Mouse (Mus musculus): ENCODE results near the gene Ddx18.

Gene Ddx18

DNA sequence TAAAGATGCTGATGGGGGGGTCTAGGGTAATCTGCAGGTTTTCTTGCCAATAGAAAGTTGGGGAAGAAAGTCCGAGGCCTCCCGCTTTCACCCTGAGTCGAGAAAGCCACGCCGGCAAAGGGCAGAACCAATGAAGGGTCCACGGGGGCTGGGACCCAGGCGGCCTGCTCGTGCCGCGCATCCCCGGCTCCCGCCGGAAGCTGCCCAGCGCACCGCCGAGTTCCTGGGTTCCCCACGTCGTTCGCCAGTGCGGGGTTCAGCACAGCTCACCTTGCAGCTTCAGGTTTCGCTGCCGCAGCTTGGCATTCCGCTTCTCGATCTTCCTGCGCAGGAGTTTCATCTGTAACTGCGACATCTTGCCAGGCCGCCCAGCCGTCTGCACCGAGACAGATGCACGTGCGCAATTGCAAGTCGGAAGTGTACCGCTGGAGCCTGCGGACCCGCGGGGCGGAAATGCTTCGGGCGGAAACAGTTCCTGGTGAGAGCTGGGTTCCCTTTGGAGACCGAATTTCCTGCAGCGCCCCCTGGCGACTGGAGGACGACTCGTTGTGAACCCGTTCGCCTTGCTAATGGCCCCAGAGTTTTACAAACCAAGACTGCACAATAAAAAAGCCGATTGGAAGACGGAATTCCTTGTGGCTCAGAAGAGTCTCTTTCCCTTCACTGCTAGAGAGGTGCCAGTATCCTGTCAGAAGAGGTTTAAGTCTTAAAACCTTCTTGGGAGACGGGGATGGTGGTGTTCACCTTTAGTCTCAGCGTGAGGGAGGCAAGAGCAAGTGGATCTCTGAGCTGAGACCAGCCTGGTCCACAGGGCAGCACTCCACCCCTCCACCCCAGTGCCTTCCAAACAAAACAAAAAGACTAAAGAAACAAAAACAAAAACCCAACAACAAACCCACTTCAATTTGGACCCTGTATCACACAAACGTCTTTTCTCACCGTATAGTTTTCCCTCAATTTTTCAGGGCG is at the start of gene Ddx18:
Ddx18 (minus strand) TSS at position 469 of the 969 bp plus-strand sequence.
- peak; percentile 92 to 97 for DNase-seq (ENCODE audit: low spot score in 2 of 2)

- DNase-seq (ENCODE audit: low spot score in 2 of 2): no peak
Measured at GRCm38 (mm10) chr1:121608000-121608399, 40.2 kb upstream of the Ddx18 start.

DNA sequence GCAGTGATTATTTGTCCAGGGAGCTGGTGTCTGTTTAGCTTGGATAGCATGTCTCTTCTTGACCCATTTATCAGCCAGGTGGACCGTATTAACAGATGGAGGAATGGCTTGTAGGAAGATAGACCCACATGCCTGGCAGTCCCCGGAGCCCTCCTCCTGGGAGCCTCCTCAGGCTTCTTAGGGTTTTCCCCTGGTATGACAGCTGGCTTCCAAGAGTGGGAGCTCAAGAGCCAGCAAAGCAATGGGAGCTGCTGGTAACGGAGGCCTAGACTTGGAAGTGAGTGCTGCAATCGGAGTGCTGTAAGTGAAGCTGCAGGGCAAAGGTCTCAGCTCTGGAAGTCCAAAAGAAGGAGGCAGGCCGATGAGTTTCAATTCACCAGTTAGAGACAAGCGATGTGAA is 37.3 kb upstream of the Ddx18 start:
- no peak for DNase-seq (ENCODE audit: low spot score in 2 of 2)

- no peak for DNase-seq (ENCODE audit: low spot score in 2 of 2)
Measured at GRCm38 (mm10) chr1:121601893-121602292, 34.1 kb upstream of the Ddx18 start.

- no peak for DNase-seq (ENCODE audit: low spot score in 2 of 2)
Measured at GRCm38 (mm10) chr1:121601084-121601483, 33.3 kb upstream of the Ddx18 start.

GRCm38 (mm10) chr1:121598421-121598820 is 30.6 kb upstream of the Ddx18 start:
- no peak for DNase-seq (ENCODE audit: low spot score in 2 of 2)

DNA sequence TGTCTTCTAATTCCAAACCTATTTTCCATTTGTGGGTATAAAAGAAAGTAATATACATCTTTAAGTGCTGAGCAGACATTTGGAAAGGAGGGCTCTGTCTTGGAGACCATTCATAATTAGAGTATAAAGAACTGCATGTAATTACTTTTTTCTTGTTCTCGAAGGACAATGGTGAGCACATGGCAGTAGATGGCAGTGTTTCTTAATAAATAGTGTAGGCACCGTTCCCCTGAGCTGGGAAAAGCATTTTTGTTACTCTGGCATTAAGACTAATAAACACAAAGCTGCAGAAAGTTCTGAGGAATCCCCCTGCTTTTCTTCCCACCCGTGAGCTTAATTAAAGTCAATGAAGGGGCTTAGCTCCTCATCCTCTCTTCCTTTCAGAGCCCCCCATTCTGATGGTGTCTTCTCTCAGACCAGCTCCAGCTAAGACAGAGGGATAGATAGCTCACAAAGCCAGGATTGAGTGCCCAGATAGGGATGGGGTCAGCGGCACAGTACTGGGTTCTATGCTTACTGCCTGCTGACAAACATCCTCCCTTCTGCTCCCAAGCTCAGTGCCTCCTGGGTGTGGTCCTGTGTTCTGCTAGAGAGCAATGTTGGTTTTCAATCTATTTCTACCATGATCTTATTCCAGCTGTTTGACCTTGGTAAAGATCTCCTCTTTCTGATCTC is 29.3 kb upstream of the Ddx18 start:
- DNase-seq (ENCODE audit: low spot score in 2 of 2): no peak

DNA sequence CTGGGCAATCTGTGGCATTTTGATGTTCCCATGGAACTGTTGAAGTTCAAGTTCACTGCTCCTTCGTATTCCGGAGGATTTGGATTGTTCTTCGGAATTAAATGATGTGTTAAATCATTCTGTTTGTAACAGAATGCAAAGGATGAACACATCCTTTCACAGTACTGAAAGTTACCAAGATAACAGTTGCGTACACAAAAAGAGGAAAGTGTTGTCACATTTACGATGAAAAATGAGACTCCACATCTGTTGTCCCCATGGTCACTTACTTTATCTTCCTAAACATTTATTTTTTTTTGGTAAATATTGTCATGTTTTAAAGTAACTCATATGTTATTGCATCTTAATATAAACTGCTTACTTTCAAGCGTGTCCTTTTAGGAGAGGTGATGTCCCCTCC is 17.0 kb upstream of the Ddx18 start:
- DNase-seq (ENCODE audit: low spot score in 2 of 2): no peak

DNA sequence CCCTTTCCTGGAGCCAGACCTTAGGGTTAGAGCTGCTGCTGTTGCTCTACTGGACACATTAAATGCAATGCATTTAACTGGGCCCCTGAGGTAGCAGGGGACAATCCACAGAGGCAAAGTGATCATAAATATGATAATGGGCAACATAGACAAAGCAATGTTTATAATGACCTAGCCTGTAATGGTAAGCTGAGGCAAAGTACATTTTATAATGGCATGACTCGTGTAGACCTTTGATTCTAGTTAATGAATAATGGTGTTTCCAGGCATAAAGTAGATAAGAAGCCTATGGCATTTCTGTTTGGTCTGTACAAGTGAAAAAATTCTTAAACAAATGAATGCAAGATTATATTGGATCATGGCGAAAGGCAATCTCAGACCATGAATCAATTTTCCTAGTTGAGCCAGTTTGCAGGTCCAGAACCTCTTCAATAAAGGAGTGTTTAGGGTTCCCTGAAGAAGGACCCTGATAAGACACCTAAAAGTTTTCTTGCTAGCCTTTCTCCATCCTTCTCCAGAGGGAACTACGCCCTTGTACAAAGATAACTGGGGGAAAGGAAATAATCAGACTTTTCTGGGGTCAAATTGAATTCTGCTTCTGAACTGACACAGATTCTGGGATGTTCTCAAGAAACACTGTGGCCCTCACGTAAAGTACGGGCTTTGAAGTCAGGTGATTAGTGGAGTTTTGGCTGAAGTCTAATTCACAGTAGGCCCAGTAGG is 13.5 kb upstream of the Ddx18 start:
- DNase-seq (ENCODE audit: low spot score in 2 of 2): no peak

DNA sequence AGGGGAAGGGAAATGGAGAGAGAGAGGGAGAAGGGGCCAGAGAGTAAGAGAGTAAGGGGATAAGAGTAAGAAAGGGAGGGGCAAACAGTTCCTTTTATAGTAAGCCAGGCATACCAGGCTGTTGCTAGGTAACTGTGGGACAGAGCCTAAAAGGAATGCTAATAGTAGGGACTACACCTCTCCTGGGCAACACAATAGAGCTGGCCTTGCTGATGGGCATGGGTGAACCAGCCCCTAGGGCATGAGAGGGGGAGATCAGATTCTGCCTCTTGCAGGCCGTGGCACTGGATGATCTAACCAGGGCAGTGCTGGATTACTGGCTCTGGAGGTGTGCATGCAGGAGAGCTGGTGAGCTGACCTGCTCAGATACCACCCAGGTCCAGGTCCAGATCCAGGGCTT is 9.7 kb upstream of the Ddx18 start:
- no peak for DNase-seq (ENCODE audit: low spot score in 2 of 2)

DNA sequence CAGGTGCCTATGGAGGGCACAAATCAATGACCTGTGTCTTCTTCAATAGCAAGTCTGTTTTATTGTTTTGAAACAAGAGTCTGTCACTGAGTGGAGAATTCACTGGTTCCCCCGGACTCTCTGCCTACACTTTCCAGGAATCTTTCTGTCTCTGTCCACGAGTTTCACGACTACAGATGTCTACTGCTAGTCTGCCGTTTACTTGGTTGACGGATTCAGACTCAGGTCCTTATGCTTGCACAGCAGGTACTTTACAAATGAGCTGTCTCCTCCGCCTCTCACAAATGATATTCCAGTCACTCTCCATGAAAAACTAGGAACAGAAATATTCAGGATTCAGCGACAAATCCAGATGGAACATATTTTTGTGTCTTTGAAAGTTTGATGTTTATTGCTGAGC is 2.7 kb upstream of the Ddx18 start:
- no peak for DNase-seq (ENCODE audit: low spot score in 2 of 2)

DNA sequence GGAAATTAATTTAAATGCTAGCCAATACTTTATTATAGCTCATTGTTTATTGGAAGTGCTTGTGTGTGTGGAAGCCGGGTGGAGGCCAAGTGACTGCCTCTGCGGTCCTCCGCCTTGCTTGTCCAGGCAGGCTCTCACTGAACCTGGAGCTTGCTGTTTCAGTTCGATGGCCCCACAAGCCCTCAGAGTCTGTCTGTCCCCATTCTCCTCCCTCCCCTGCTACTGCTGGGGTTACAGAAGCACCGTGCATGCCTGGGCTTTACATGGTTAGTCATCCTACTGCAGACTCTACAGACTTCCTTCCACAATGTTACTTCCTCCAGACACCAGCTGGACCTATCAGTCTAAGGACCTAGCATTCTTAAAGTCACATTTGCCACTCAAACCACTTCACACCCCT is 9.9 kb downstream of the Ddx18 start:
- DNase-seq (ENCODE audit: low spot score in 2 of 2): no peak

- DNase-seq (ENCODE audit: low spot score in 2 of 2): no peak
Measured at GRCm38 (mm10) chr1:121551457-121551835, 16.3 kb downstream of the Ddx18 start.

DNA sequence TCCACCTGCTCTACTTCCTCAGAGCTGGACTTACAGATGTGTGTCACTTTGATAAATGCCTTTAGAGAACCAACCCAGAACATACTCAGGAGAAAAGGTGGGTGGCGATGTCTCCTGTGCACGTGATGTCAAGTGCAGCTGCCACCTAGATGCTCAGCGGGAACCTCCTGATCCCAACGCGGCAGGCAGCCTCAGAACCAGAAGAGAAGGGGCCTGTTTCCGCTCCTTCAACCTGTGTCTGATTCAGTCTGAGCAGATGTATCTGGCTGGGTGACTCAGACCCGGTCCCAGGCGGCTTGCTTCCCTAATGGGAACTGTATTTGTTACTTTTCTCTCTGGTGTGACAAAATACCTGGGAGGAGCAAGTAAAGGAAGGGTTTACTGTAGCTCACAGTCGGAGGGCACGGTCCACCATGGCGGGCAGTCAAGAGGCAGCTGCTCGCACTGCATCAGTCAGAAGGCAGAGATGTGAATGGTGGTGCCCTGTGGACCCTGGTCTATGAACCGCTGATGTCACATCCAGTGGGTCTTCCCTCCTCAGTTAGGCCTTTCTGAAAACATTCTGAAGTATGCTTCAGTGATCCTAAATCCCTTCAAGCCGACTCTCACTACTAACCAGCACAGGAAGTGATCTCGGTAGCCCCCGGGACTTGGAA is 16.9 kb downstream of the Ddx18 start:
- DNase-seq (ENCODE audit: low spot score in 2 of 2): no peak

GRCm38 (mm10) chr1:121549456-121549855 is 18.3 kb downstream of the Ddx18 start:
- DNase-seq (ENCODE audit: low spot score in 2 of 2): no peak

- no peak for DNase-seq (ENCODE audit: low spot score in 2 of 2)
Measured at GRCm38 (mm10) chr1:121548667-121549066, 19.1 kb downstream of the Ddx18 start.

- no peak for DNase-seq (ENCODE audit: low spot score in 2 of 2)
Measured at GRCm38 (mm10) chr1:121546844-121547243, 20.9 kb downstream of the Ddx18 start.

DNA sequence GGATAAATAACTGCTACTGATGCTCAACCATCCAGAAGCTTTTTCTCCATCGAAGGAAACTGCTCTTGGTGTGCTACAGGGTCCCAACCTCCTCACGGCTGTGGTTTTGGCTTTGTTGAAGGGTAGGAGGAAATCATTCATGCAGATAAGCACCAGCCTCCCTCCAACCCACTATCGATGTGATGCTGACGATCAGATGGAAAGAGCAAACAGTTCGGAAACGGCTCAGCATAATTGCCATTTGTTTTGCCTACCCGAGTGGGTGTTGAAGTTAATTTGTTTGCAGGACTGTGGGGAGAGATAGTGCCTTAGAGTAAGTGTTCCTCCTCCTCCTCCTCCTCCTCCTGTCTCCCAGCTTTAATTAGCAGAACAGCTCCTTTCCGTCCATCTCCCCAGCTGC is 27.4 kb downstream of the Ddx18 start:
- no peak for DNase-seq (ENCODE audit: low spot score in 2 of 2)

GRCm38 (mm10) chr1:121531439-121531838 is 36.4 kb downstream of the Ddx18 start:
- DNase-seq (ENCODE audit: low spot score in 2 of 2): no peak

DNA sequence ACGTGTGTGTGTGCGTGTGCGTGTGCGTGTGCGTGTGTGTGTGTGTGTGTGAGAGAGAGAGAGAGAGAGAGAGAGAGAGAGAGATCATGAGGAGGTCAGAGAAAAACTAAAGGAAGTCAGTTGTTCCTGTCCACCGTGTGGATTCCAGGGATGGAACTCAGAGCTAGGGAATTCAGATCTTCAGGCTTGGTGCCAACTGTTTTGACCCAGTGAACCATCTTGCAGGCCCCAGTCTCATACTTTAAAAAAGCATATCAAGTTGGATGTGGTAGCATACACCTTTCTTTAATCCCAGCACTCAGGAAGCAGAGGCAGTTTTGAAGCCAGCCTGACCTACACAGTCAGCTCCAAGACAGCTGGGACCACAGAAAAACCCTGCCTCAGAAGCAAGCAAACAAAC is 38.5 kb downstream of the Ddx18 start:
- DNase-seq (ENCODE audit: low spot score in 2 of 2): no peak

GRCm38 (mm10) chr1:121528399-121528720 is 39.4 kb downstream of the Ddx18 start, which contains the start of gene Htr5b:
TSS of gene Htr5b (minus strand) at chr1:121528465.
- DNase-seq (ENCODE audit: low spot score in 2 of 2): no peak

Data from spleen, postnatal 10 days (tissue).